Mouse (Mus musculus) embryonic facial prominence, embryonic 14.5 days (tissue): ENCODE data around the gene Fbrs. TPM values are rescaled to one million over a fixed set of nuclear protein-coding genes. Genes with fewer than 3 reads are reported as not detected.

Source experiments
- ATAC-seq: fragments of 200-750 bp; cut with Nextera tagmentation; 2 replicates; pipeline ENCODE4 v1.8.0; 2017; ENCODE audit warnings: low read depth, moderate number of reproducible peaks, moderate TSS enrichment
- DNase-seq: peaks from one replicate; pipeline ENCODE4 v3.0.0-alpha.2; 2015; ENCODE audit warnings: low spot score
- H3K27ac ChIP-seq: fragments of 300-500 bp; sonication (generic); replicated peaks from 2 replicates; pipeline ENCODE4 v1.5.1; 2014; ENCODE audit warnings: low read depth, mild to moderate bottlenecking, low read length, moderate library complexity
- H3K27me3 ChIP-seq: fragments of 300-500 bp; sonication (generic); replicated peaks from 2 replicates; pipeline ENCODE4 v1.6.1; 2014; ENCODE audit warnings: low read length; ENCODE audit not compliant: control insufficient read depth, insufficient read depth
- H3K36me3 ChIP-seq: fragments of 300-500 bp; sonication (generic); 2 replicates; pipeline ENCODE4 v1.6.1; 2014; ENCODE audit warnings: low read length, mixed read lengths; ENCODE audit not compliant: control insufficient read depth, insufficient read depth
- H3K4me1 ChIP-seq: fragments of 300-500 bp; sonication (generic); 2 replicates; pipeline ENCODE4 v1.6.1; 2014; ENCODE audit warnings: antibody characterized with exemption, low read length; ENCODE audit not compliant: control insufficient read depth, insufficient read depth
- H3K4me2 ChIP-seq: fragments of 300-500 bp; sonication (generic); 2 replicates; pipeline ENCODE4 v1.6.1; 2014; ENCODE audit warnings: low read depth, mild to moderate bottlenecking, low read length, moderate library complexity, mixed read lengths
- H3K4me3 ChIP-seq: fragments of 300-500 bp; sonication (generic); 2 replicates; pipeline ENCODE4 v1.5.1; 2014; ENCODE audit warnings: low read depth, mild to moderate bottlenecking, low read length
- H3K9ac ChIP-seq: fragments of 300-500 bp; sonication (generic); 2 replicates; pipeline ENCODE4 v1.6.1; 2014; ENCODE audit warnings: low read depth, mild to moderate bottlenecking, low read length, moderate library complexity, mixed read lengths
- H3K9me3 ChIP-seq: fragments of 300-500 bp; sonication (generic); 2 replicates; pipeline ENCODE4 v1.6.1; 2016; ENCODE audit warnings: low read length; ENCODE audit not compliant: control insufficient read depth
- WGBS: fragments of 180-500 bp; shearing (Covaris S2); extraction: QIAGEN DNeasy Blood & Tissue Kit; methylation state at CpG from one replicate; pipeline ENCODE4 v1.1.7; 2014; 5-methylcytosine and 5-hydroxymethylcytosine counted together
- polyA plus RNA-seq: library from polyadenylated mRNA; unstranded; fragments of >200 nt; fragmentation: Nextera tagmentation; extraction: Ambion mirVana; gene quantifications from 2 replicates; pipeline ENCODE4 v1.2.1, GENCODE M21; 2014

The Fbrs gene
- 14.3 and 15.0 TPM in 2 replicates for polyA plus RNA-seq

DNA sequence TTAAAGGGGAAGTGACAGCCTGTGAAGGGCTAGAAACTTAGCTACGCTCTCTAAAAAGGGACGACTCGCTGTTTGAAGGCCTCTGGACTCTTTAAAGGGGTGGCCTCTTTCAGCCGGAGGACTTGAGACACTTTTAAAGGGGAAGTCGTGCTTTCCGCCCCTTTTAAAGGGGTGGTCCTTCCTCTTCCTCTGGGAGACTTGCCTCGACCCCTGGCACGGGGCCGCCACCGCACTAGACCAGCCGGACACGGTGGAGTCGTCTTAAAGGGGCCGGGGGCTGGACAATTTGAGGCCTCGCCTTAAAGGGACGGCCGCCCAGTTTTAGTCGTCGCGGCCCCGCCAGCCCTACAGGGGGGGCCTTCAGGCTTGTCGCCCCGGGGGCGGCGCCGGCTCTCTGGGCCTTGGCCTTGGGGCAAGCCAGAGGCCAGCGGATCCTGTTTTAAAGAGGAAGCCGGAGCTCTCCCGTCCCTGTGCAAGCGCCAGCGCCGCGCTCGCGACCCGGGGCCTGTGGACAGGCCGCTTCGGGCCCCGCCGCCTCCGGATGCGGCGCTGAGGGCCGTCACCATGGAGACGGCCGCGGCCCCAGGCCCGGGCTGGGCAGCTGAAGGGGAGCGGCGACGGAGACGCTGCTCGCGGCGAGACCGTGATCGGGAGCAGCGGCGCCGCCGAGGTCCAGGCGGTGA lies at the start of gene Fbrs:
Gene Fbrs (plus strand): TSS at position 565 of the 683 bp plus-strand sequence.
- Histone ChIP-seq H3K27me3 (no peaks in the 10 kb centered on the region), H3K9me3 (no peaks in the 10 kb centered on the region), H3K4me2 (peak within 1 kb of the TSS; percentile 98), H3K4me3 (peak within 1 kb of the TSS; percentile 97), H3K27ac (peak within 1 kb of the TSS; percentile 97), H3K4me1 (peaks cover 11% of the 10 kb centered on the region), H3K36me3 (peaks cover 66% of the 10 kb centered on the region), H3K9ac (peak within 1 kb of the TSS; percentile 96)
- DNase-seq (peak; percentile 99), ATAC-seq (peak; percentile 78)
- 1% methylated on average over 25 of the region's 62 CpGs for WGBS

DNA sequence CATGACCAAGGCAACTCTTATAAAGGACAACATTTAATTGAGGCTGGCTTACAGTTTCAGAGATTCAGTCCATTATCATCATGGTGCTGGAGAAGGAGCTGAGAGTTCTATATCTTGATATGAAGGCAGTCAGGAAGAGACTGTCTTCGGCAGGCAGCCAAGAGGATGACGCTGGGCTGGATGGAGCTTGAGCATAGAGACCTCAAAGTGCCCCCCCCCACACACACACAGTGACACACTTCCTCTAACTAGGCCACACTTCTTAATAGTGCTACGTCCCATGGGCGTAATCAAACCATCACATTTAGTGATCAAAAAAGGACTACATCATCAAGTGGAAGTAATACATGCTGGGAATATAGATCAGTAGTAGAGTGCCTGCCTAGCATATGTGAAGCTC lies 43.8 kb upstream of the Fbrs start:
- Histone ChIP-seq H3K4me3 (no peak overlapping the region), H3K4me1 (no peaks in the 10 kb centered on the region), H3K4me2 (no peak overlapping the region), H3K27ac (no peak overlapping the region), H3K36me3 (no peaks in the 10 kb centered on the region), H3K9me3 (peaks cover 13% of the 10 kb centered on the region; the same call in 1 of the 2 replicates), H3K9ac (no peak overlapping the region), H3K27me3 (no peaks in the 10 kb centered on the region)
- ATAC-seq (no peak), DNase-seq (no peak)
- 87% methylated on average over 4 of the region's 4 CpGs for WGBS

DNA sequence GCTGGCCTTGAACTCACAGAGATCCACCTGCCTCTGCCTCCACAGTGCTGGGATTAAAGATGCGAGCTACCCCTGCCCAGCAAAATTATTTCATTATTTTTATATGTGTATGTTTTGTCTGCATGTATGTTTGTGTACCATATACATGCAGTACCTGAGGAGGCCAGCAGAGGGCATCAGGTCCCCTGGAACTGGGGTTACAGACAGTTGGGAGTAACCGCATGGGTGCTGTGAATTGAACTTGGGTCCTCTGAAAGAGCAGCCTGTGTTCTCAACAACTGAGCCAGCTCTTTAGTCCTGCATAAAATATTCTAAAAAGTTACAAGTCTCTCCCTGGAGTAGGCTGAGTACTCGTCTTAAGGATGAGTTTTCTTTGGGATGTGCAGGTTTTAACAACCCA lies 41.3 kb upstream of the Fbrs start:
- H3K27ac ChIP-seq = no peak overlapping the region
- H3K27me3 ChIP-seq = no peaks in the 10 kb centered on the region
- H3K9ac ChIP-seq = no peak overlapping the region
- DNase-seq (no peak), ATAC-seq (no peak)
- no peaks in the 10 kb centered on the region for H3K4me1 ChIP-seq
- peaks cover 13% of the 10 kb centered on the region; the same call in 1 of the 2 replicates for H3K9me3 ChIP-seq
- H3K4me3 ChIP-seq = no peak overlapping the region
- 81% methylated on average over 3 of the region's 3 CpGs for WGBS
- peaks cover 14% of the 10 kb centered on the region for H3K36me3 ChIP-seq
- no peak overlapping the region for H3K4me2 ChIP-seq

DNA sequence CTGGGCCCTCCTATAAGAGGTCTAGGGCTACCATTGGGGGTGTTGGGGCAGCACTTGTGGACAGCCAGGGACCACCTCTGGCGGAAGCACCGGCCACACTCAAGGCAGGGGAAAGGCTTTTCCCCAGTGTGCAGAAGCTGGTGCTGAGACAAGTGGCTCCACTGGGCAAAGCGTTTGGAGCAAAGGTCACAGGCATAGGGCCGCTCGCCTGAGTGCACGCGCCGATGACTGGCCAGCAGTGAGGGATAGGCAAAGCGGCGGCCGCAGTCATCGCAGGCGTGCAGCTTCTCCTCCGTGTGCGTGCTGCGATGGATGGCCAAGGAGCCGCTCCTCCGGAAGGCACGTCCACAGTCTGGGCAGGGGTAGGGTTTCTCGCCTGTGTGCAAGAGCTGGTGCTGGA lies 35.0 kb upstream of the Fbrs start:
- no peaks in the 10 kb centered on the region for H3K27me3 ChIP-seq
- no peaks in the 10 kb centered on the region for H3K9me3 ChIP-seq
- 96% methylated on average over 18 of the region's 20 CpGs for WGBS
- DNase-seq = no peak
- peaks cover 55% of the 10 kb centered on the region for H3K36me3 ChIP-seq
- no peak overlapping the region for H3K4me2 ChIP-seq
- peaks cover 7% of the 10 kb centered on the region; the same call in 1 of the 2 replicates for H3K4me1 ChIP-seq
- no peak overlapping the region for H3K9ac ChIP-seq
- no peak overlapping the region for H3K27ac ChIP-seq
- H3K4me3 ChIP-seq = no peak overlapping the region
- no peak for ATAC-seq

DNA sequence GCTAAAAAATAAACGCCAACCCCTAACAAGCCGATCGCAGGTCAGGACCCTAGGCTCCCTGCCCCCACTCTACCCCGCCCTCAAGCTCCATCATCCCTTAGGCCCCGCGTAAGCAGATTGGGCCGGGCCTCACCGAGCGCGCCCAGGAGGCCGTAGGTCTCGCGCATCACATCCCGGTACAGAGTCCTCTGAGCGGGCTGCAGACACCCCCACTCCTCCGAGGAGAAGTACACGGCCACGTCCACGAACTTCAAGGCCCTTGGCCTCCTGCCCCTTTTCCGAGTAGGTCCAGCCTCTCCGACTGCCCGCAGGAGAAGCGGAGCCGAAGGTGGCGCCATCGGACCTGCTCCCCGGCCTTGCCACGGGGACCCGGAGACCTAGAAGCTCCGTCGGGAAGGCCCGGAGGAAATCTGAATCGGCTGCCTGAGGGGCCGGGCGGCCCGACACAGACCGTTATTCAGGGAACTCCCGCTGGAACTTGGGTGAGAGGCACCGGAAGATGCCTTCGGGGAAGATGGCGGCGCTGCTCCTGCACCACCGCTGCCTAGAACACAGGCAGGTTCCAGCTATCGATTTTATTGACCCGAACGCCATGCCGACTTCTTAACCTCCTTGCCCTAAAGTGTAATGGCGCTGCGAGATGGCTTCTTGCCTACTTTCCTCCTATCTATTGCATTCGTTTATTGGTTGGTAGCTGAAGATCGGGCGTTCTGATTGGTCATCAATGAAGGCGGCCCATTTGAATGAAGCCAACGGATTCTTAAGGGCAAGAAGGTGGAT lies 30.3 kb upstream of the Fbrs start, which contains the start of gene Zfp689:
Gene Zfp689 (minus strand): TSS at position 638 of the 780 bp plus-strand sequence.
- DNase-seq (peak; percentile 99), ATAC-seq (peak; percentile 93)
- Histone ChIP-seq H3K36me3 (peaks cover 35% of the 10 kb centered on the region), H3K4me1 (peaks cover 32% of the 10 kb centered on the region), H3K27ac (peak within 1 kb of the TSS; percentile 96), H3K27me3 (no peaks in the 10 kb centered on the region), H3K4me3 (peak within 1 kb of the TSS; percentile 89), H3K4me2 (peak within 1 kb of the TSS; percentile 58), H3K9ac (peak within 1 kb of the TSS; percentile 93), H3K9me3 (no peaks in the 10 kb centered on the region)
- WGBS = under 1% methylated on average over 49 of the region's 54 CpGs

DNA sequence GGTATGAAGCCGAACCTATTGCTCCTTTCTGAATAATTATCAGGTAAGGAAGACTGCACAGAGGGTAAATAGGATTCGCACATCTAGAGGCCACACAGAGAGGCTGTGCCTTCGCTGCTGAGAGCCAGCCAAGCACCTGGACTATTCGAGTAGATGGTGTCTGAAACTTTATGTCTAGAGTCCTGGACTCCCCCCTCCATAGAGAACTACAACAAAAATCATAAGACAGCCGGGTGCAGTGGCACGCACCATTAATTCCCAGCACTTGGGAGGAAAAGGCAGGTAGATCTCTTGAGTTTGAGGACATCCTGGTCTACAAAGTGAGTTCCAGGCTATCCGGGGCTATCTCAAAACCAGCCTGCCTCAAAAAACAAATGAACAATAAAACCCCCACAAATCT lies 29.0 kb upstream of the Fbrs start:
- Histone ChIP-seq H3K9ac (peak overlapping the region; percentile 93), H3K4me1 (peaks cover 32% of the 10 kb centered on the region), H3K27ac (no peak overlapping the region), H3K9me3 (no peaks in the 10 kb centered on the region), H3K4me2 (peak overlapping the region; percentile 58), H3K36me3 (peaks cover 25% of the 10 kb centered on the region), H3K27me3 (no peaks in the 10 kb centered on the region), H3K4me3 (peak overlapping the region; percentile 89)
- no peak for DNase-seq
- 82% methylated on average over 7 of the region's 7 CpGs for WGBS
- no peak for ATAC-seq

DNA sequence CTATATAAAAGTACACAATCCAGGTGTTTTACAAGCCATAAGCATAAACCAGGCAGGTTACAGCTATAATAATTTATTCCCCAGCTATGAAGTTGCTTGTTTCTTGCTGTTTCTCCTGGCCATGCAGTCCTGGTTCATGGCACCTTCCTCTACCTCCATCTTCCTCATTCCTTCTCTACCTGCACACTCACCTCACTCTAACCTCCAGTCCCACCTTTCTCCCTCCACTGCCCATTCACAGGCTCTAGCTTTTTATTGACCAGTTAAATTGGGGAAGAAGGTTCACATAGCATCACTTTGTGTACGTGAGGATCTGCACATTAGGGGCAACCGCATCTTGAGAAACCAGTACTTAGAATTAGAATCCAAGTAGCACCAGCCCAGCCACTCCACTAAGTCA lies 25.9 kb upstream of the Fbrs start:
- WGBS = 99% methylated on average over 2 of the region's 2 CpGs
- no peak overlapping the region for H3K4me2 ChIP-seq
- H3K9me3 ChIP-seq = no peaks in the 10 kb centered on the region
- H3K36me3 ChIP-seq = peaks cover 31% of the 10 kb centered on the region
- no peak overlapping the region for H3K9ac ChIP-seq
- no peak overlapping the region for H3K27ac ChIP-seq
- ATAC-seq (no peak), DNase-seq (no peak)
- H3K4me3 ChIP-seq = no peak overlapping the region
- H3K4me1 ChIP-seq = peaks cover 26% of the 10 kb centered on the region
- H3K27me3 ChIP-seq = no peaks in the 10 kb centered on the region

DNA sequence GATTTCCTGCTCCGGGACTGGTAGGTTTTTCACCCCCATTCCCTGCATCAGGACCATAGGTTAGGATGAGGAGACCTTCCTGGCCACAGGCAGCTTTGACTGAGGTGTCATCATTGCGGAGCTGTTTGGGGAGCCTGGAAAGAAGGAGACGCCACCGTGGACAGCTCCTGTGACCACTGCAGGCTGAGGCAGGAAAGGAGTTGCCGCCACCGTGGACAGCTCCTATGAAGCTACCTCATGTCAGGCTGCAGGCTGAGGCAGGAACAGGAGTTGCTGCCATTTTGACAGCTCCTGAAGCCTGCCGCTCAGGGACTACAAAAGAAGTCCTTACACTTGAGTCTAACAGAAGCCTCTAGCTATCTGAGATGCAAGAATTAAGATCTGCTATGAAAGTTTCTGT lies 24.1 kb upstream of the Fbrs start:
- 92% methylated on average over 7 of the region's 7 CpGs for WGBS
- H3K9ac ChIP-seq = no peak overlapping the region
- H3K27ac ChIP-seq = no peak overlapping the region
- no peak overlapping the region for H3K4me3 ChIP-seq
- DNase-seq (no peak), ATAC-seq (no peak)
- peaks cover 23% of the 10 kb centered on the region for H3K4me1 ChIP-seq
- peaks cover 38% of the 10 kb centered on the region for H3K36me3 ChIP-seq
- no peaks in the 10 kb centered on the region for H3K9me3 ChIP-seq
- no peaks in the 10 kb centered on the region for H3K27me3 ChIP-seq
- no peak overlapping the region for H3K4me2 ChIP-seq
